Mouse (Mus musculus) left cerebral cortex, postnatal 10 days (tissue): ENCODE data around the gene Nudt6. TPM values are rescaled to one million over a fixed set of nuclear protein-coding genes. Genes with fewer than 3 reads are reported as not detected.

Source experiments
- DNase-seq, 2 experiments: peaks; one replicate each; pipeline ENCODE4 v3.0.0; 2021 to 2022; ENCODE audit warnings: low spot score in 2 of 2, mixed read lengths in 1 of 2; ENCODE audit errors: extremely low spot score in 1 of 2
- intact Hi-C: fragments of 180-260 bp; cut with DNase I; formaldehyde crosslinking; loops from one replicate; pipeline ENCODE4 v1.15.1; 2025
- total RNA-seq, 2 experiments: library from RNA; stranded (reverse); gene quantifications; 2 replicates each; pipeline ENCODE4 v1.2.3; 2021

Gene Nudt6
- total RNA-seq: 1 to 10 TPM; 8.1 to 8.8 TPM

DNA sequence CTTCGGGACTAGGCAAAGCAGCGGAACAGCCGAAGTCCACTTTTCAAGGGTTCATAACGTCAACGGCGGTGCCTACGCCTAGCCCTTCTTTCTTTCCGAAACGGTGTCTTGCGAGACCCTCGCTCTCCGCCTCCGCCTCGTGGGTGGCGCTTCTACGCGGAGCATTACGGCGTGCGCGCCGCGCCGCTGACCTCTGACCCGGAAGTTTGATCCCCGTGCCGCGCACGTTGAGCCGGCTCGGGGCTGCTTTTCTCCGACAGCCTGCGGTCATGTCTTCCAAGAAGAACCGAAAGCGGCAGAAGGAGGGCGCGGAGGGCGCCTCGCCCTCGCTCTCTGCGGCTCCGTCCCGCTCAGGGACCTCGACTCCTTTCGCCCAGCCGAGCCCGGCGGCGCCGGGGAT, at the start of gene Nudt6:
Gene Nudt6, minus strand, starts transcription at position 140 of the 400 bp plus-strand sequence.
- peak; percentile 90 to 96 for DNase-seq
- intact Hi-C loops: no loop called here

DNA sequence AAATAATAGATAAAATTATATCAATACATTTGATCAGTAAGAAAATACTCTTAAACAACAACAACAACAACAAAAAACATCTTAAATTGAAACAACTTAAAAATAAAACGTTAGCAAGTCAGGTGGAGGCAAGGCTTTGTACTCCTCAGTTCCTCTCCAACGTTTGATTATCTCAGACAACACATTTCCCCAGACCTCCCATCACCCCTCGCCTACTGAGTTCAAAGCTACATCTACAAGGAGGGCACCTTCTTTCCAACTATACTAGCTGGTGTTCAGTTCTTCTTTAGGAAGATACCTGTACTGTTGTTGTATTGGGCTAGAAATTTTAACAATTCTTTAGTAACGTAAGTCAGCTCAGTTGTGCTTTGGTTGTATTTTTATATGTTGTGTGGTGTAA, 49.3 kb upstream of the Nudt6 start:
- DNase-seq: no peak
- intact Hi-C loops: no loop called here

DNA sequence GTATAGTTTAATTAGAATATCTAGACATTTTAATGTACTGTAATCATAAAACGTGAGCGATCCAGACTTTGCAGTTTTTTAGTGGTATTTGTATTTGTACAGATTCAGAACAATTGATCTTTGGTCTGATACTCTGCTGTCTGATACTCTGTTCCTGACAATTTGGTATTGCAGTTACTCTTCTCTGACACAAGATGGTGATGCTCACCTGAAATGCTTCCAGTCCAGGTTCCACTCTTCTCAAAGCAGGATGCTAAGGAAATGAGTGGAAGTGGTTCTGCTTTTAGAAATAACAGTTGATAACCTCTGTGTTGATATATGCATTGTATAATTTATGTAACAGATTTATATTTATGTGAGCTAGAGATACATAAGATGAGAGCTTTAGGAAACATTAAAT, 48.2 kb upstream of the Nudt6 start:
- intact Hi-C loops: no loop called here
- peak in 1 of 2 experiments; percentile 16 for DNase-seq

DNA sequence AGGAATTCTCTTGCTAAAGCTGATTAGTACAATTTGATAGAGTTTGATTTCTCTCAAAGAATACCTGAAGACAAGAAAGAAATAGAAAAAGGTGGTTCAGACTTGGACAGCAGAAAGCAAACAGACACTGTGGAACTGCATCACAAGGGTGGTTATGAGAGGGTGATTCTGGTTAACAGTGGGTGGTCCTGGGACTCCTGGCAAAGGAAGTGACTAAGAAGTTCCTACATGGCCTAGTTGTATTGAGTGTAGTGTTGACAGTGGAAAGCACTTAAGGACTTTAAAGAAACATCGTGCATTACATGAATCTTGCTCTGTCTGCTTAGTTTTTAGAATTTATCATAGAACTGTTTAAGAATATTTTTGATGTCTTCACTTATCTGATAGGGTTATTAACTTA, 36.0 kb upstream of the Nudt6 start:
- intact Hi-C loops: no loop called here
- DNase-seq: no peak

DNA sequence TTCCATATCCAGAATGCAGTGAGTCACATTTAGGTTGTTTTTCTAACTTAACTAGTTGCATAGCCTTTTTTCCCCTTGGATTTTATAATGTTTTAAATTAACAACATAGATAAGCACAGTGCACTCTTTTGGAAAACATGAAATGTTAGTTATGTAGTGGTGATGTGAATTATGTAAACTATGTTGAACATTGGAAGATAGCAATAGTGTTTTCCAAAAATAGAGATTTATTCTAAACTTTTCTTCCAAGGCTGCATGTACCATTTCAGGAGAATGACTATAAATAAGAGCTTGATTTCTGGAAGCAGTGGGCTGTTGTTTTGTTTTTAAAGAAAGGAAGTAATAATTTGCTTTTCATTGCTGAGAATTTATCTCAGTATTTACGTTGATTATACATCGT, 23.4 kb upstream of the Nudt6 start:
- intact Hi-C loops: no loop called here
- no peak for DNase-seq

DNA sequence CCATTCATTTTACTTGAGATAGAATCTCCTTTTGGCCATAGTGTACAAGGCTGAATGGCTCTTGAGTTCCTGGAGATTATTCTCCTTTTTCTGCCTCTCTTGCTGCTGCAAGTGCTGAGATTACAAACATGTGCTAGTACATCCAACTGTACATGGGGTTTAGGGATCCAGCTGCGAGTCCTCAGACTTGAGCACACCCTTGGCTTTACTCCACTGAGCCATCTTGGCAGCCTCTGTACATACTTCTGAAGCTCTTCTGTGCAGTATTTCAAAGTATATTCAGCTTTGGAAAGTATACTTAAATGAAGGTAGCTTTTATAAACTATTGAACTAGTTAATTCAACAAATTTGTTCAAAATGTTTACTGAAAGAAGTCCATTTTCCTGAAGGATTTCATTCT, 19.8 kb upstream of the Nudt6 start:
- intact Hi-C loops: no loop called here

DNA sequence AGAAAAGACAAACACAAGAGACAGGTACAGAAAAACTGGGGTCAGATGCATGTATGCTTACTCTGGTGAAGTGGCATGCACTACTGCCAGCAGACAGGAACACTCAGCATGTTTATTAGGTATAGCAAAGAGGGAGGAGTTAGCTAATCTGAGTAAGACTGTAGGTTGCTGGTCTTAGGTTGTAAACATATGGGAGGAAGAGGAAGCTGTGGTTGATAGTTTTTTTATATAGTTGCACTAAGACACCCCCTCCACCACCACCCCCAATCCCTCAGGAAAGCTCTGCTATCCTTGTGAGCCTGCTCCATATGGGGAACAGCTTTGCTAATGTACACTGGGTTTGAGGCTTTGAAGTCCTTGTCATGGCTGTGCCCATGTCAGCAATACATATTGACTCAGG, 10.3 kb upstream of the Nudt6 start:
- DNase-seq: no peak

More for the DNA sequence above, 19.8 kb upstream of the Nudt6 start:
- DNase-seq: no peak

DNA sequence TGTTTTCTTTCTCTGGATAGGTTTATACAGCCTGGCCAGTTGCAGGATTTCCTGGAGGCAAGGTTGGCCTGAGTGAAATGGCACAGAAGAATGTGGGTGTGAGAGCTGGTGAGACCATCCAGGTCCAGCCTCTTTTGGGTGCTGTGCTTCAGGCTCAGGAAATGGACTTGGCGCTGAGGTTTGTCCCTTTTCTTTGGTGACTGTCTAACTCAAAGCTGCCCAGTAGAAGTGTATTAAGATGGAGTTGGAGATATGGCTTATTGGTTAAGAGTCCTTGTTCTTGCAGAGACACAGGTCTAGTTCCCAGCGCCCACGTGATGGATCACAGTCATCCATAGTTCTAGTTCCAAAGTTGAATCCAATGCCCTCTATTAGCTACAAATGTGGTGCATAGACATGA, 6.1 kb upstream of the Nudt6 start:
- intact Hi-C loops: no loop called here
- DNase-seq: no peak

More for the DNA sequence above, 10.3 kb upstream of the Nudt6 start:
- intact Hi-C loops: no loop called here

DNA sequence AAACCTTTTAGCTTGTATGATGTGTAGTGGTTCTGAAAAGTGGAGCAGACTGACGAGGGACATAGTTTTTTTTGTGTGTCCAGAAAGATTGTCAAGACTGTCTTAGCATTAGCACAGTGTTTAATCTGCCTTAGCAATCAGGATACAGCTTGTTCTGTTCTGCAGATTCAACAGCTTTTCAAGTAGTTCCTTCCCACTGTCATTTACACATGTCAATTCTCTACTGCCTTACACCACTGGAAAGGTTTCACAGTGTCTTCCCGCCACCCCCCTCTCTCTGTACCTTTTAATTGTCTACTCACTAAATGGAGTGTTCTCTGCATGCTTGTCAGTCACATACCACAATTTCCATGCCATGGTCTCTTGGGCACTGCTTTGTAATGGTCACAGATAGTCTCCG, 1.2 kb upstream of the Nudt6 start:
- no peak for DNase-seq
- intact Hi-C loops: no loop called here

DNA sequence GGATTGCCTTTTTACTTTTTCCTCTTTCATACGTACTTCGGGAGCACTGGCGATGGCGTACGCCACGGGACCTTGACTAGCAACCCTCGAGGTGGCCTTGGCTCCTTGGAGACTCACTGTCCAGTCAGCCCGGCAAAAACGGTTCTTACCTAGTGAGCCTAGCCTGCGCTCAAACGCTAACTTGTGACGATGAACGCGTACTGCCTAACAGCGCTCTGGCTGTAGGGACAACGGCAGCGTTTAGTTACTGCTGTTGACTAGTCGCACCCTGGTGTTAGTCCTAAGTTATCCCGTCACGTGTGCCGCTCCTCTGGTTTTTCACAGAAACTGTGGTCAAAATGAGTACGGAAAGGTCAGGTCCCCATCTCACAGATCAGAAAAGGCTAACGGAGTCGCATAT, 630 bp upstream of the Nudt6 start:
- intact Hi-C loops: no loop called here
- DNase-seq: peak in 1 of 2 experiments; percentile 17

DNA sequence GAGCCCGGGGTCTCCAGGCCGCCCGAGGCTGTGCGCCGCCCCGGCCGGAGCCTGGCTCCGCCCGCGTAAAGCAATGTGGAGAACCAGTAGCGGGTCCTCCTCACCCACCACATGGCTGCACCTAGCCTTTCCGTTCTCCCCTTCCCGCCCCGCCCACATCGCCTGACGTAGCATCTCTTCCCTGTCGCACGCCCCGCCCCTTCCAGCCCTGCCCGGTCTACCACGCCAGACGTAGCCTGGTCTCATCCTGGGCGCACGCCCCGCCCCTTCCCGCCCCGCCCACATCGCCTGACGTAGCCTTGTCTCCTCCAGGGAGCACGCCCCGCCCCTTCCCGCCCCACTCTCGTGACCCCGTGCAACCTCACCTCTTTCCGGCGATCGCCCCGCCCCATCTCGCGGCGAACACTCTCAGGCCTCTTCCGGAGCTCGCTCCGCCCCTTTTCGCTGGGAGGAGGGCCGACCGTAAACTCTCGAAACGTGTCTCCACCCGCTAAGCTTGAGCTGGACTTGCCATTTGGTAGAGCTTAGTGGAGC, 486 bp downstream of the Nudt6 start, which contains the start of gene Spata5:
Gene Spata5, plus strand, starts transcription at position 439 of the 534 bp plus-strand sequence.
- DNase-seq: peak; percentile 96 to 100
- intact Hi-C loops: loop anchor here (5.0 kb wide), 1 partner anchor 107 kb away; the partner anchor contains the start of genes Bbs12 and Cetn4

DNA sequence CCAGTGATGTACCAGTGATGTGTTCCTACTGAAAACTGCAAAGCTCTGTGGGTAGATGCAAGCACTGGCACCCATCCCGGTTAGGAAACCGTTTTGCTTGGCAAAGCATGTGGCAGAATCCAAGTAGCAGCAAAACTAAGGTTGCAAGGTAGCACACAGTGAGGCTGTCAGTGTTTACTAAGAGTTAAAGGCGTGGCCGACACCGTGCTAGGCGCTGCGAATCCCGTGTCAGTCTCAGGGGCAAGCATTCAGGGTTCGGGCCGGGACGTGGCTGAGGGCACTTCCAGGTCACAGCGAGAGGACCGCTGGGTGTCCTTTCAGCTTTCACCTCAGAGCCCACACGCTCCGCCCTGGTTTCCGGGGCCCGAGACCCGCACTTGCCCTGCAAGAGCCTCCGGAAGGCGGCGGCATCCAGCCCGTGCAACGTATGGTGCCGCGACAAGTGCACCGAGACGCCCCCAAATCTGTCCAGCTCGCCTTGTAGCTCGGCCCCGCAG, 1.0 kb downstream of the Nudt6 start:
- no peak for DNase-seq
- intact Hi-C loops: loop anchor here (5.0 kb wide), 1 partner anchor 107 kb away; the partner anchor contains the start of genes Bbs12 and Cetn4

DNA sequence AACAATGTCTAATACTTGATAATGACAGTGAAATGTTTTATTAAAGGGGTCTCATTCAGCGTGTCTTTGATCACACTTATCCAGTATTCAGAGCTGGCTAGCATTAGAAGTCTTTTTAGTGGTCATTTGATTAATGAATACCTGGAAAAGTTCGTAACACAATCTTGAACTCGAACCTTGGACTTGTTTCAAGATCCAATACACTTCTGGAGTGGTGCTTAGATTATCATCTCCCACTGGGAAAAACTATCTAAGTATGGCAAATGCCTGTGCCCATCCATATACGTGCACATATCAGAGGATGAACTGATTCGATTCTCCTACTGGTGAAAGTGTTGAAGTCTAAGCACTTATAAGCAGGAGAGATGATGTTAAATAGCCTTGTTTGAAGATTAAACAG, 1.7 kb downstream of the Nudt6 start:
- no peak for DNase-seq
- intact Hi-C loops: loop anchor here (5.0 kb wide), 1 partner anchor 106 kb away; the partner anchor contains the start of genes Bbs12 and Cetn4

DNA sequence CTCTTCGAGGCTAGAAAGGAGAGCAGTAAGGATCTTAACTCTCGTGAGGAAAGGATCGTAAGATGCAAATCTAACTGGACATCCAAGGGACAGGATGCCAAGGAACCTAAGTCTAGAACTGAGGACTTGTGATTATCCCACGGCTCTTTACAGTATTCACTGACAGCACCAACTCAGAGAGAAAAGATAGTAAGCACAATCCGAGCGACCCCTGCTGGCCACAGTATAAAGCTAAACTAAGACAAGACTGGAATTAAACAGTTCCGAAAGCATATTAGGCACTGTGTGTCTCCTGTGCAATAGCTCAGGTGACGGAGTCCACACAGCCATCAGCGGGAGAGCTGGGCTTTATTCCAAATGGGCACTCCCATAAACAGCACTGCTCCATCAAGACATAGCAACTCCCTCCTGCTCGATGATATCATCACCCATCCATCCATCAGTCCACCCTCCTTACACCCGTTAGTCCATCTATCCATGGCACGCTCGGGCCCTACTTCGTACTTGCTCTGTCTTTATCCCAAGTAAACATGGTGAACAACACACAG, 5.5 kb downstream of the Nudt6 start:
- intact Hi-C loops: loop anchor here (2.0 to 5.0 kb wide), 3 partner anchors 67 to 196 kb away; partner anchors contain the start of gene Fgf2
- DNase-seq: peak; percentile 82 to 83

DNA sequence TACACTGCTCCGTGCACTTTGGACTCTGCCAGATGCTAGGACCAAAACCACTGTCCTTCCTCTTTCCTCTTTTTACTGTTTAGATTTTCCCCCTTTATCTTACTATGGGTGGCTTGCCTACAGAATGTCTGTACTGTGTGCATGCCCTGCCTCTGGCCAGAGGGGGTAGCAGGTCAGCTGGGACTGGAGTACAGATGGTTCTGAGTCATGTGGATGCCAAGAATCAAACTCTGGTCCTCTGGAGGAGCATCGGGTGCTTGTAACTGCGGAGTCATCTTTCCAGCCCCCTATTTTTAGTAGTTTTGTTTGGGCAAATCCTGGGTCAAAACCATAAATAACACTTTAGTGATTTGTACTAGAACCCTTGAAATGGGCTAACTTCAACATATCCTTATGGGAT, 6.6 kb downstream of the Nudt6 start:
- intact Hi-C loops: loop anchor here (5.0 kb wide), 2 partner anchors 66 to 91 kb away; partner anchors contain the start of gene Fgf2
- DNase-seq: no peak

DNA sequence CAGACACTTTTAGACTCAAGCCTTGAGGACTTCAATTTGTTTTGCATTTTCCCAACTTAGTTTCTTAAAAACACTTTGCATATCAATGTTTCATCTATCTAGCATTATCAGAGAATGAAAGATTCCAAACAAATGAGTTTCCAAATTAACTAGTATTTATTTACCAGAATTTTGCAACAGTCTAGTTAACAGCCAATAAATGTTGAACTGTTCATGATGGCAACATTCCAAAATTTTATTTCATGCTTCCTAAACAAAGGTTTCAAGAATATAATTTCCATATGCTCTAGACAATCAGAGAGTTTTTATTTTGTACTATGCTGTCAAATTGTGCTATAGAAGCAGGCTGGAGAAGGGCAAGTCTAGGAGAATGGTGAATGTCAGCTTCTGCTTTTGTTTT, 12.4 kb downstream of the Nudt6 start:
- DNase-seq: no peak
- intact Hi-C loops: no loop called here

DNA sequence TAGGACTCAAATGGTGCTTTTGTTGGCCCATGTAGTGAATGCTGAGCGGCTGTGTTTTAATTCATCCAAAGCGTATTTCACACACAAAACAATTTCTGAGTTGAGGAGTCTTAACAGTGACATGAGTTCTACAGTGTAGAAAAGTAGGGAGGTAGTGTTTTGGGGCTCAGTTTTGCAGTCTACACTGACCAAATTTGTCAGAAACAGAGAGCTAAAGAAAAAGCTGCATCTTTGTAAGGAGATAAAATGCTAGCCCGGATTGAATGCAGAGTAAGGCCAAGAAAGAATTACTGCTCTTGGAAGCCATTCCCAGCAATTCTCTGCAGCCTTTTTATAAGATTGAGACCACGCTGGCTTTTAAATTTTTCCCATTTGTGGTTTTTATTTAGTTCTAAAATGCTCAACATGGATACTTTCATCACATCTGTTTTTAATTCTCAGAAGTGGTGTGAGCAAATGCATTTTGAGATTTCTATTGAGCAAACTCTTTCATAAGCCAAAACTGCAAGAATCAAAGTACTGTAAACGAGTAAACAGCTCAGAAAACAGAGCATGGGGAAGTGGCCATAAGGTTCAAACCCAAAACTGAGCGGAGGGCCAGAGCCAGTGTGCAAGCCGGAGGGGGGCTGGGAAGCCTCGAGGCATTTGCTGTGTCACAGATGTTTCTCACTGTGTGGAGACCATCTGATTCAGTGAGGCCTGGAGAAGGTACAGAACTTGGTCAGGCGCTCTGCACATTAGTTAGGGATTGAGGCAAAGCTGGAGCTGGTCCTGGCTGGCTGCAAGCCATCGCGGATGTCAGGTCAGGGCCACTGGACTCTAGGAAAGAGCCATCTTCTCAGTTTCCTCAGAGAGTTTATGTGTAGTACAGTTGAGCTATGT, 18.0 kb downstream of the Nudt6 start:
- intact Hi-C loops: no loop called here
- peak in 1 of 2 experiments; percentile 35 for DNase-seq

DNA sequence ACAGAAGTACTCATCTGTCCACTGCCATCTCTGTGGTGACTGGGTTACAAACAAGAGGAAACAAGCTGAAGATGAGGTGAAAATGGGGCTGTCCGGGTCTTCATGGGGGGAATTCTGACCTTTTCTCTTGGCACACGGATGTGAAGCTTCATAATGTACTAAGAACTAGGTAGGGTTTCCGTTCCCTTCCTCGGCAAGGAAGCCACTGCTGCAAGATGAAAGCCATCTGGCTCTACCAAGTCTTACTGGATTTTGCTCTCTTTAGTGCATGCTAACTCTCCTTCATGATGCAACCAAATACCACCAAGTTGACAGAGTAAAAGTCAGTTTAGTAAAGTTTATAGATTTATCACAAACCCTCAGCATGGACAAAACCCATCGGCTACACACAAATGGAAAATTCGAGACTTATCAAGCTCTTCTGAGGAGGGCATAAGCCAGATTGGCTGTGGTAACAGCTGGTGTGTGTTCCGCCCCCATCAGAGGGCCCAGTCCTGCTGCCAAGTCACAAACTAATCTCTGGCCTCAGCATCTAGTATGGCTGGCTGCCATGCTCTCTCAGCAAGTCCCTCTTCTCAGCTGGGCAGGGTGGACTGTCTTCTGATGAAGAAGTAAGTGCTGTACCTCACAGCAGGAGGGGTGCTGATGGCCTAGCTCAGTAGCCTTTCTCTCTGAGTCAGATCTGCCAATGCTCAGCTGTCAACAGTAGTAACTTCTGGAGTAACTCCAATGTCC, 21.2 kb downstream of the Nudt6 start:
- DNase-seq: peak in 1 of 2 experiments; percentile 31
- intact Hi-C loops: no loop called here

DNA sequence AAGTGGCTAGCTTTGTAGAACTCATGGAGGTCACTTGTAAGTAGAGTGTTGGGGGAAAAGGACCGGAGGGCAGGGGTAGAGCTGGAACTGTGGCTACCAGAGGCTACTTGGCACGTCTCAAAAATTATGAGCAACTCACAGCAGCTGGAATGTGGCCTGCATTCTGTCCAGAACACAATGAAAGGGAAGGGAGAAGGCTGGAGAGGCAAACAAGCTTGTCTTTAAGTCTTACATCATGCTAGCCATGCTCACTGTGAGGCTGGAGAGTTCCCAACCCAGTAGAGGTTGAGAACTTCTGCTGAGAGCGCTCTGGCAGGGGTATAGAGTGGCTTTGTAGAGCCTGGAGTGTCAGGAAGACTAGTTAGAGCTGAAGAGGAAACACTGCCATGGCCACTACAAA, 22.4 kb downstream of the Nudt6 start:
- no peak for DNase-seq
- intact Hi-C loops: no loop called here
